Mouse (Mus musculus) heart, adult 2 months (tissue): ENCODE results near the gene Fam160b1.

Experiments used
- CTCF ChIP-seq: fragments of 200-600 bp; IDR thresholded peaks from 2 replicates; pipeline ENCODE4 v1.8.1; 2022; ENCODE audit warnings: antibody characterized with exemption, mild to moderate bottlenecking, moderate library complexity
- EP300 ChIP-seq: fragments of 200-500 bp; IDR thresholded peaks from 2 replicates; pipeline ENCODE4 v1.6.1; 2011; ENCODE audit warnings: low read depth, low read length, control low read depth; ENCODE audit not compliant: insufficient read depth

GRCm38 (mm10) chr19:57366626-57367025 is 6.1 kb downstream of the Fam160b1 start:
- TF ChIP-seq EP300 (no peak), CTCF (no peak)
